Mouse (Mus musculus) CH12.LX (cell line): Measurements from ENCODE around the gene Irs2.

ENCODE experiments used
- CTCF ChIP-seq, 2 experiments: IDR thresholded peaks in 1 of 2; conservative IDR thresholded peaks in 1 of 2; 2 replicates each; pipeline ENCODE4 v1.5.1; 2011 to 2012; ENCODE audit warnings: low read depth in 2 of 2, low read length in 2 of 2, improper control_type of control experiment in 1 of 2, inconsistent platforms in 1 of 2, mild to moderate bottlenecking in 1 of 2, moderate library complexity in 1 of 2
- ELF1 ChIP-seq: IDR thresholded peaks from 2 replicates; pipeline ENCODE4 v1.6.1; 2014; ENCODE audit warnings: low read depth, mild to moderate bottlenecking, inconsistent platforms, low read length, improper control_type of control experiment
- MAFK ChIP-seq: IDR thresholded peaks from 2 replicates; pipeline ENCODE4 v1.6.1; 2011; ENCODE audit warnings: low read length, improper control_type of control experiment; ENCODE audit not compliant: insufficient replicate concordance
- POLR2A ChIP-seq: IDR thresholded peaks from 2 replicates; pipeline ENCODE4 v1.6.1; 2011; ENCODE audit warnings: low read depth, mild to moderate bottlenecking, improper control_type of control experiment, low read length
- ZMIZ1 ChIP-seq: IDR thresholded peaks from 2 replicates; pipeline ENCODE4 v1.6.1; 2012; ENCODE audit warnings: low read depth, mild to moderate bottlenecking, inconsistent platforms, low read length, improper control_type of control experiment

GRCm38 (mm10) chr8:10974126-10974525 lies 34.1 kb downstream of the Irs2 start:
- TF ChIP-seq CTCF (conservative IDR thresholded peaks at IDR 0.05 in 1 of 2, IDR thresholded peaks at IDR 0.05 in 1 of 2; ENCODE audit: low read depth in 2 of 2, low read length in 2 of 2) (no peak), ELF1 (no peak), MAFK (no peak), POLR2A (no peak), ZMIZ1 (no peak)
